Mouse (Mus musculus) bone marrow macrophage, adult 2 months (primary cell): ENCODE measurements around the gene Gm20388.

Experiments
- CTCF ChIP-seq: IDR thresholded peaks from 2 replicates; pipeline ENCODE4 v1.5.1; 2012; ENCODE audit warnings: low read depth, mild to moderate bottlenecking, low read length, moderate library complexity
- POLR2A ChIP-seq: IDR thresholded peaks from 2 replicates; pipeline ENCODE4 v1.6.1; 2012; ENCODE audit warnings: mild to moderate bottlenecking, low read depth, low read length, borderline replicate concordance

DNA sequence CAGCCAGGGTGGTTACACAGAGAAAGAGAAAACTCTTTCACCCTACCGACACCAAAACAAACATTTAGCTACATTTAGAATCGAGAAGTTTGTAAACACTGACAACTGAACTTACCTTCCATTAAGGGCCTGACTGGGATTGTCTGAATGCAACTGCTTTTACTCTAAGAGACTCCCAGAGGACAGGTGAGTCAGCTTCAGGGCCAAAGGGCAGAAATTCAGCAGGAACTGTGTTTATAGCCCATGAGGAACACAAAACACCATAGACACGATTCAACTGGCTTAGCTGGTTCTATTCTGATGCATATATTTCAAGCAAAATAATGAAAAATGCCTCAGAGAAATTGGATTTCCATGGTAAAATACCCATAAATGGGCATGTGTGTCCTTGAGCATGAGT is 4104.1 kb downstream of the Gm20388 start:
- no peak for TF ChIP-seq CTCF
- TF ChIP-seq POLR2A, result no peak
